Mouse (Mus musculus): ENCODE measurements around the gene Naa80.

The Naa80 gene

DNA sequence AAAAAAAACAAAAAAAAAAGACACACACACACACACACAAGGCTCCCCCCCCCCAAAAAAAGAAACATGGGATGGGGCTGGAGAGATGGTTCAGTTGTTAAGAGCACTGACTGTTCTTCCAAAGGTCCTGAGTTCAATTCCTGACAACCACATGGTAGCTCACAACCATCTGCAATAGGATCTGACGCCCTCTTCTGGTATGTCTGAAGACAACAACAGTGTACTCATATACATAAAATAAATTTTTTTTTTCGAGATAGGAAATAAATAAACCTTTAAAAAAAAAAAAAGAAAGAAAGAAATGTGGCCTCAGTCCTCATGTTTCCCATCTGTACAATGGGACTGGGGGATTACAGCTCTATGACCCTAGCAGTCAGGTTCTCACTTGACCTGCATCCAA, 38.8 kb downstream of the Naa80 start:
- no peak for DNase-seq (ENCODE audit: low spot score in 2 of 2)

DNA sequence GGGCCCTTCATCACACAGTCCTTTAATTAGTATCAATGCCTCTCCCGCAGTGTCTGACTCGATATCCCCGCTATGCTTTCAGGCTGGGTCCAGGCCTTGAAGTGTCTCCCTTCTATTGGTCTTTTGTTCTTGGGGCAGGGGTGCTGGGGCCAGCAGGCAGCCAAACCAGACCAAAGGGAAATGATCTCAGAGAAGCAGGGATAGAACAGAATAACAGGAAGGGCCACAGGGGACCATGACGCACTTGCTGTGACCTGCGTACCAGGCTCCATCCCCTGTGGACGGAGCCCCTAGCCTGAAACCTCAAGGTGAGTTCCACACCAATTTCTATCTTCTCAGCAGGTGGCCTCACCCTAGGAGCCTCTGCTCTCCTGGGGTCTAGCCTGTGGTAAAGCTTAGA, 39.4 kb downstream of the Naa80 start:
- no peak for DNase-seq (ENCODE audit: low spot score in 2 of 2)

DNA sequence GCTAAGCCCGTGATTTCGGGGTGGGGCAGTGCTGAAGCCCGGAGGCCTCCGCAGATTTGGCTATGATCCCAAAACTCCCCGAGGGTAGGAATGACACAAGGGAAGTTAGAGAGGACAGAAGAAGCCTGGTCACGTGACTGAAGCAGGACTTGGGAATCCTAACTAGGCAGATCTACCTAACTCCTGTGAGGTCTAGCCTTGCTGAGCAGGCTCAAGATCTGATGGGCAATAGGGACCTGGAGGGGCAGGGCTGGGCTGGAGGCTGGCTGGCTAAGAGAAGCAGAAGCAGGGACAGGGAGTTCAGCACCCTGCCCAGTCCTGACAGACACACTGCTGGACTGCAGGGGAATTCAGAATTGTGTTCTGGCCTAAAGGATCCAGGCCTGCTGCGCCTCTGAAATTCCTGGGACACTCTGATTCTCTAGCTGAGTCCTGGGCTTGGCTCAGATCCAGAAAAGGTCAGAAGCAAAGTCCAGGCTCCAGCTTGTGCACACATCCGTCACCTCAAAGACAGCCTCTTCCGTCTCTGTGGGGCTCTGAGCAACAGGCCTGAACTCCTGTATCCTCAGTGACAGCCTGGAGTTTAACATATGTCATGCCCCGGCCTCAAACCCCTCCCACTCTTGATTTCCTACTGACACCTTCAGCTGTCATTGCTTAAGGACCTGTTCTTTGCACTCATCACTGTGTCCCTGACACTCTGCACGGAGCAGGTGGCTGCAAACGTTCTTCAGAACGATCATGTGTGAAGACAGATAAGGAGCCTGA, 40.3 kb downstream of the Naa80 start:
- no peak for DNase-seq (ENCODE audit: low spot score in 2 of 2)

DNA sequence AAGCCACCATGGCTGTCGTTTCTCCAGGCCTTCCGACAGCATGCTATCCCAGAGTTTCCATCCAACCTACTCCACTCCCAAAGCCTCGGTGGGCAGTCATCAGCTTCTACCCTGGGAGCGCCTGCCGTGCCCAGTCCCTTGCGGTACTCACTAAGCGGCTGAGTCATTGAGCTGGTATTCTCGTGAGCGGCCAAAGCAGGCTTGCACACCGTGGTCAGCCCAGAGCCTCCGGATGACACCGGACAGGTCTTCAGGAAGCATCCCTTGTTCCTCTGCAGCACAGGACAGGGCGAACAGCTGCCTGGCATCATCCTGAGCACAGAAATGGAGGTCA, 40.8 kb downstream of the Naa80 start:
- DNase-seq (ENCODE audit: low spot score in 2 of 2) = no peak

DNA sequence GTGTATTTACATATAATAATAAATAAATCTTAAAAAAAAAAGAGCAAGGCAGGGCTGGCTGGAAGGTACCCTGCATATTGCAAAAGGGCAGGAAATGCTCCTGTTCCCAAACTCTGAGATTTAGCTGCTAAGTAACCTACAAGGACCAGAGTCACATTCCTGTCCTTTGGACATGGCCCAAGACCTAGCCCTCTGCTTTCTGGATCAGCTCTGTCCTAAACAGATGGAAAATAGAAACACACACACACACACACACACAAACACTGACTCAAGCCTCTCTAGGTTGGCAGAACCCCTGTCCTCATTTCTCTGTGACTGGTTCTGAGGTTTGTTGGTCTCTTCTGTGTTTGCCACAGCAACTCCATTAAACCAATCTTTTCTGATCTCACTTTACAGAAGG, 42.3 kb downstream of the Naa80 start:
- no peak for DNase-seq (ENCODE audit: low spot score in 2 of 2)

DNA sequence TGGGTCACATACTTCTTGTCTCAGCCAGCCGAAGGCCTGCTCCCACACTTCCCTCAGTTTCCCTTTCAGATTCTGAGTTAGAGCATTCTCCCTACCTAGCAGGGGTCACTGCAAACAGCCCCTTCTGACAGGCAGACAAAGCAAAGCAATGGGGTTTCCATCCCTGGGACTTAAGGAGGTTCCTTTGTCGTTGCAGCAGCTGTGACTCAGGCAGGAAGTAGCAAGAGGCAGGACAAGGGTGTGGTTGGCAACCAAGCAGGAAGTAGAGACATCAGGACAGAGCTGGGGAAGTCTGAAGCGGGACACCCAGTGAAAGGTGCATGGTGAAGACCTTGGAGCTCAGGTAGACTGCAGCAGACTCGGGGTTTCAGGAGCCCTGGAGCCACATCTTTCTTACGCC, 45.9 kb downstream of the Naa80 start:
- DNase-seq (ENCODE audit: low spot score in 2 of 2) = no peak

DNA sequence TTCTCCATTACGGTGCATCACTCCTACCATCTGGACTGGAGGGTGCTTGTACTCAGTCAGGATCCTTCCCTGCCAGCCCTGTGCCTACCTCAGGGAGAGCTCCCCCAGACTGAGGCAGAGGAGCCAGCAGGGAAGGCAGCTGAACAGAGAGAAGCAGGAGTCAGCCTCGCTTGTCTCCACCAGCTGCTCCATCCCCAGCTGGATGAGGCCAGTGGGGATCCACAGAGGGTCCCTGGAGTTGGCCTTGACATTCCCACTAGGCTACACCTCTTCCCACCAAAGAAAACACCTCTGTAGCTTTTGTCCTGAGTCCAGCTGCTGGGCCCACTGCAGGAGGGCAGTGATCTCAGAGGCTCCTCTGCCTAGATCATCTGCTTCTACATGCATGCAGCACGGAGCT, 46.3 kb downstream of the Naa80 start:
- no peak for DNase-seq (ENCODE audit: low spot score in 2 of 2)

DNA sequence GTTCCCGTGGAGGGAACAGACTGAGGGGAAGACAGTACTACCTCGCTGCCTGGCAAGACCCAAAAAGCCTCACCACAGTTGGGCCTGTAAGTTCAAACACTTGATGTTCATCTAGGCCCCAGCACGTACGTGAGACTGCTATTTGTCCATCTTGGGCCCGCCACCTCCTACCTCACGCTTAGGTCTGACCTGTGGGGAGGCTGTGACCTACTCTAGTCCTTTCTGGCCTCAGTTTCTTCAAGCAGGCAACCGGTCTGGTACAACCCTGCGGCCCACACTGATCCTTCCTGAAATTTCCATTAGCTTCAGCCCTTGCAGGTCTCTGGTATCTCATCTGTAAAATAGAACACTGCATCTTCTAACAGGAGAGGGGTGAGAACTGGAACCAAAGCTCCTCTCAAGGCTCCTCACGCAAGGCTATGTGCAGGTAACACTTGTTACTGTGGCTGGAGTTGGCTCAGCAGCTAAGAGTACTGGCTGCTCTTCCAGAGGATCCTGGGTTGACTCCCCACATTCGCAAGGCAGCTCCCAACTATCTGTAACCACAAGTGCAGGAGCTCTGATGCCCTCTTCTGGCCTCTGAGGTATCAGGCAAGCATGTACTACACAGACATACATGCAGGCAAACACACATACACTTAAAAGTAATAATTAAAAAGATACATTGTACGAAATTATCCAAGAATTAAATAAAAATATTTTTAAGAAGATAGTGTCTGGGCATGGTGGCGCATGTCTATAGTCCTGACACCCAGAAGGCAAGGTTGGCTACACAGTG, 46.9 kb downstream of the Naa80 start:
- no peak for DNase-seq (ENCODE audit: low spot score in 2 of 2)

DNA sequence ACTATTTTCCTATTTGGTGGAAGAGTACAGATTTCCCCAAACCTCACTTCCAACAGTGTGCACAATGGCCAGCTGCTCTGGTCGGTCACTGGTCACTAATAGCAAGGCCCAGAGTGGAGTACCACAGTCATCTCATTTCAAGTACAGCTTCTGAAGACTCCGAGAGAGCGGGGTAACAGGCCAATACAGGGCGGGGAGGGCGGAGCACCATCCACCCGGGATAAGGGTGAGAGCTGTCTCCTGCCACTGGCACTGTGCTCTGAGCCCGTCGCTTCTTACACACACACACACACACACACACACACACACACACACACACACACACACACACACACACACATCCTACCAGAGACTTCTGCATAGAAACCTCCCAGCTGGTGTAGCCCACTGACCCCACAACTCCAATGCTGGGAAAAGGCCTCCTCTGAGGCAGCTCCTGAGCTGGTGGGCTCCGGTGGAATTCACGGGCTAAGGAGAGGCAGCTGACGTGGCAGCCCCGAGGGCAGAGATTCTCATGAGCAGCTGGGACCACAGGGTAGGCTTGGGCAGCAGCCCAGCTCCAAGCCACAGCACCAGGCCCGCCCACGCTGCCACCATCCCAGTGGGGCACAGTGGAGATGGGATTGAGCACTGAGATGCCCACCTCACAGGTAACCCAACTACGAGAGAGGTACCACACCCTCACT, 47.6 kb downstream of the Naa80 start:
- DNase-seq (ENCODE audit: low spot score in 2 of 2) = no peak

DNA sequence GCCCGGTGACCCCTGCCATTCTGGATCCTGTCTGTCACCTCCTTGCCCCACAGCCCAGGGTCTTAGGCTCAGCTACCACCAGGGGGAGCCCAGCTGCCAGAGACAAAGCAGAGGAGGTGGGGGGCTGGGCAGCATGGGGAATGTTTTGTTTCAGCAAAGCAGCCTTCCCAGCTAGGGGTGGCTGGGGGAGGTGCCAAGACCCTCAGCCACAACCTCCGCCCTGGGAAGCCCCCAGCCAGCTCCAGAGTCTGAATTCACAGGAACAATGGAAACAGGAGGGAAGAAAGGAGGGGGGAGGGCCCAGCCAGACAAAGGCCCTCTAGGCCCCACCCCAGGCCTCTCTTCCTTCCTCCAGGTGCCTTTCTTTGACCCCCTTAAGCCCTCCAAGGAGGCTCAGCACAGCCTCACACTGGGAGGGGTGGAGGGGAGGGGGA, 48.2 kb downstream of the Naa80 start:
- DNase-seq (ENCODE audit: low spot score in 2 of 2) = peak; percentile 59 to 83

DNA sequence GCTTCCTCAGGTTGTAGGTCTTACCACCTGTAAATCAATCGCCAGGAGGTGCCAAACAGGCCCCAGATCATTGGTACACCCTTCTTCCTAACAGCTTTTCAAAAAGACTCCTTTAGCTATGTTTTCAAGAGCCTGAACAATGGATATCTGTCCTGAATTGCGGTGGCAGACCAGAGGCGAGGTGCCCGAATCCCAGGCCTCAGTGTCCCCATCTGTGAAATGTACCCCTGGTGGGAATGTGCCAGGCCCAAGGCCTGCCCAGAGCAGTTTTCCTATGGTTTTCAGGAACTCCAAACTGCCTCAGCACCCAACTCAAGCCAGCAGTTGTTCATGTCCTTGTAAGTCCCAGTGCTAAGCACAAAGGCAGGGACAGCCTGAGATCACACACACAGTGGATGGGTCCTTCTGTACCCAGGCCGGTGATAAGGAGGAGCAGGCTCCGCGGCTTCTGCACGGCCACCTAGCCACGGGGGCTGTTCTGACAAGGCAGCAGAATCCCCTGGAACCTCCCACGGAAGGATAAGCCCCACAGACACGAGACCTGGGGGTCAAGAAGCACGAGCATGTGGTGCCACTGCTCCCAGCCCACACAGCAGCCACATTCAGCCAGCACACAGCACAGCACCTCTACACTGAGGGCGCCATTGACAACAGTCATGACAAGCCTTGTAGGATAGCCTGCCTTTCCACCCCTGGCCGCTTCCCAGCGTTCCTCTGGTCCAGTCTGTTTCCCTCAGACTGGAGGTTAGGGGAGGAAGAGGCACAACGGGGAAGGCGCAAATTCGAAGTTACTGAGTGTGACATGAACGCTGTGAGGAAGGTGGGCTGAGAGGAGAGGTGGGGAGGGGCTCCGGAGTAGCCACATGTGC, 48.9 kb downstream of the Naa80 start:
- no peak for DNase-seq (ENCODE audit: low spot score in 2 of 2)

DNA sequence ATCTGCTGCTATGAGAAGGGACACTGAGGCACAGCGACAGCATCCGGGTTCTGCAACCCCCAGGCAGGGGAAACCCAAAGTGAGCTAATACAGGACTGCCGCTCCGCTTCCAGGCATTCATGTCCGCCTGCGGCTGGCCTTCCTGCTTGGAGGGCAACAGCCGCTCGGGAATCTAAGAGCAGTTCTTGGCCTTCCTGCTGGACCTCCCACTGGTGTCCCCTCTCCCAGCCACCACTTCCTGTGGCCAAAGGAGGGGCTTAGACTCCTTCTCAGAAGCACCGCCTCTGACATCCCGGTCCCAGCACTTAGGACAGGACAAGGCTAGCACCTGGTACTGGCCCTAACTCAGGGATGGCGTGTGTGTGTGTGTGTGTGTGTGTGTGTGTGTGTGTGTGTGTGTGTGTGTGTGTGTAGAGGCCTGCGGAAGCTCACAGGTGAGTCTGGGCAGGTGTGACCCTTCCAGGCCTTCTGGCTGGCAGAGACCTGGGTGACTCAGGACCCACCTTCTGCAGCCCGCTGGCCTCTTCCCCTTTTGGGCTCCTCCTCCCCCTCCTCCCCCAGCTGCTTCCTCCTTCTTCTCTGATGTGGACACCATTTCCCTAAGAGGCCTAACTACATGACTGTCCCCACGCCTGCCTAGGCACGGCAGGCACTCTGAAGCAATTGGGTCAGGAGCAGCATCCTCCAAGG, 50.2 kb downstream of the Naa80 start:
- DNase-seq (ENCODE audit: low spot score in 2 of 2) = peak; percentile 34 to 56

DNA sequence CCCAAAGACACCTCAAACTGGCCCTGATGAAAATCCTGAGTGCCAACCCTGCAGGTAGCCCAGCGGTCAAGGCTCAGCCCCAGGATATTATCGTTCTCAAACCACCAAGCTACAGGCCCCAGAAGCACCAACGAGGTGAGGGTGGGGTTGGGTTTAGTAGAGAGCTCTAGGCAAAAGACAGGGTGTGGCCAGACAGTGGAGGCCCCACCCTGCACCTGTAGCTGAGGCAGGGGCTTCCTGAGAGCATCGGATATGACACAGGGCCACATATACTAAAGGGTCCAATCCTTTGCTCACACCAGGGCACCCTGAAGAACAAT, 50.7 kb downstream of the Naa80 start:
- no peak for DNase-seq (ENCODE audit: low spot score in 2 of 2)

DNA sequence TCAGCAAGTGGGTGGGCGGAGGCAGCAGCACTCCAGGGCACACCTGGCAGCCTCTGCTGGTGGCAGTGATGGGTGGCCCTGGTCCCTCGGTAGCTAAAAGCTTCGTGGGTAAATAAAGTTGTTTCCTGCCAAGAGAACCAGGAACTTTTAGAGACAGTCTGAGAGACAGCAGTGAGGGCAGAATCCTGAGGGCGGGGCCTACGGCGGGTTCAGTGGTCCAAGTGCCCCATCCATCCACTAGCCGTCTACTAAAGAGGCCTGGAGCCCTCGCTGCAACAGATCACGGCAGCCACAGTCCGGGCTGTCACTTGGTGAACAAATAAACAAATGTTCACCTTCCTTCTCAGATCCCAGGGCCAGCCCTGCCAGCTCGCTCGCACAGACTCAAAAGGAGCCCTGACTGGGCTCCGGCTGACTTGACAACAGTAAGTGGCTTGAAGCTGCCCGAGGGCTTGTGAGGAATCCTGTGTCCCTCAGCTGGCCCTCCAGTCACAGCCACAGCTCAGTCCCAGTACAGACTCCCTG, 51.3 kb downstream of the Naa80 start:
- DNase-seq (ENCODE audit: low spot score in 2 of 2) = no peak

DNA sequence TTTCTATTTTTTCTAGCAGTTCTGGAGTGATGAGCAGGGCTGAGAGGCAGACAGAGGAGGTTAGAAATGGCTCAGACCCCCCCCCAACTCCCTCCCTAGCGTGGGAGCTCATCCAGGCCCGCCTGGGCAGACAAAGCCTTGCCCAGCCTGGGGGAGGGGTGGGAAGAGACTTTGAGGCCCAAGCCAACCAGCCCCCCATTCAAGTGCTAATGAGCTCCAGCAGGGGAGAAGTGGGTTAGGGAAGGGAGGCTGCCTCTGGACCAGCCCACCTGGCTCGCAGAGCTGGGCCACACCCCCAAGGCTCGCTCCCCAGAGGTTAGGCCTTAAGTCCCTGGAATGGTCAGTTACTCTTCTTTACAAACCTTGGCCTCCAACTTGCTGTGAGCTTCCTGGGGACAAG, 51.9 kb downstream of the Naa80 start:
- DNase-seq (ENCODE audit: low spot score in 2 of 2) = no peak

DNA sequence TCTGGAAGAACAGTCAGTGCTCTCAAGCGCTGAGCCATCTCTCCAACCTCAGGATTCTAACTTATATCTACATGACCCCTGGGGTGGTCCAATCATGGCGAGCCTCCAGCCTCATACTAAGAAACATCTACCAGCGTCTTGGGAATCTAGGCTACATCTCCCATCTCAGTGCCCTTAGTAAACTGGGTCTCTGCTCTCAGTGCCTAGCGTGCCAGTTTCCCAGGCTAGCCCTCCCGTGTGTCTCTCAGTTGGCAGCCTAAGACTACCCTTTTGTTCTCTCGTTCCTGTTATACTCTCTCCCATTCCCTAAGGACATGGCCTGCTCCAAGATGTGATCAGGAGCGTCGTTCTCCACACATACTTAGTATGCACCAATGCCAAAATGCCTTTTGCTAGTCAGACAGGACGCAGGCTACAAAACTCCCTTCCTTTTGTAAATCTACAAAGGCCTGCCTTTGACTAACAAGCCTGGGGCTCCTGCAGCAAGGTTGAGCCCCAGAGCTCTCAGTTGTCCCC, 52.7 kb downstream of the Naa80 start:
- no peak for DNase-seq (ENCODE audit: low spot score in 2 of 2)

DNA sequence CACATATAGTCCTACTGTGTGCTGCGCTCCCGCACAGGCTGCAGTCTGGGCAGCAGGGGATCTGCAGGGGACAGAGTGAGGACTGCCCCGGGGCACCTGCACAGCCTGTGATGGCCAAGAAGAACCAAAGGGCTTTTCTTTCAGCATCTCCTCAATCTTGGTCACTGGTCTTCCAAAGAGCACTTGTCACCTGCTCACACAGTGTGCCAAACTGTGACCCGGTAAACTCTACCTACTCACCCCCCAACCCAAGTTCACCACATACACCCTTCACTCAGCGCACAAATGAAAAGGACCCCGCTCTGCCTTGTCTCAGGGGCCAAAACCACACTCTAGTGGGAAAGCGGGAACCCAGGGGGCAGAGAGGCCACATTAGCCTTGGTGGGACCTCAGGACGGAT, 53.2 kb downstream of the Naa80 start:
- DNase-seq (ENCODE audit: low spot score in 2 of 2) = no peak

DNA sequence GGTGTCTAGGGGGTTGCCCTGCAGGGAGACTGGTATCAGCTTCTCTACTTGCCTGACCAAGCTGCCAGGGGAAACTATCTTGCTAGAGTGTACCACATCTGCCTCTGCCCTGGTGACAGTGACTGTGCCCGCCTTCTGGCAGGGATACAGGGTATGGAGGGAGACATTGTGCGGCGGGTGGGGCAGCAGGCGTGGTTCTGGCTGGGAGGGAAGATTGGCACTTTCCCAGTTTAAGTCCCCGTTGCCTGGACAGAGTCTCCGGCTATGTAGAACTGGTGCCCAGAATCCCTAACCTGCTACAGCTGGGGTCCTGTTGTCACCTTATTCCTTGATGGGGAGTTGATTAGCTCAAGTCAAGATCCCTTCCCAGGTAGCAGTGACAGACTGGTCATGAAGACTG, 53.8 kb downstream of the Naa80 start:
- peak; percentile 58 to 60 for DNase-seq (ENCODE audit: low spot score in 2 of 2)

DNA sequence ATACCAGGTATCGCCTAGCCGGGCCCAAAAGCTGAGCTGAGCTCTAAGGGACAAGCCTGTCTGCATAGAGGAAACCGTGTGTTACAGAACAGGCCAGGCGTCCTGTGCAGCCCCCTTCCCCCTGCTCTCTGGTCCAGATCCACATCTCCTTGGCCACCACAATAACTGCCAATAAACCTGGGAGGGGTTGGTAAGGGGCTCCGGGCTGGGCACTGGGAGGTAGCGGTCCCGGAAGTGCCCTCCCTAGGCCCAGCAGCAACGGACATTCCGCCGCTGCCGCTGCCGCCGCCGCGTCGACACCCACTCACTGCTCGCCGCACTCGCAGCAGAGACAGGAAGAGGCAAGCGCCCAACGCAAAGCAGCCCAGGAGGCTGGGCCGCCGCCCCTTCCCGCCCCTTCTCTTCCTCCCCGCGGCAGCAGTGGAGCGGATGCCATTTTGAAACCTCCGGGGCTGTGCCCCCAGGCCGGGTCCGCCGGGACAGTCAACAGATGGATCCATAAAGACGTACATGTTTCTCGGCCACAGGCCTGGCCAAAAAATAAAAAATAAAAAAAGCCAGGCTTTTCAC, 54.5 kb downstream of the Naa80 start:
- DNase-seq (ENCODE audit: low spot score in 2 of 2) = peak; percentile 75 to 80
